Mouse (Mus musculus) thymus, adult 2 months (tissue): ENCODE measurements around the gene Tmem239. TPM values are rescaled to one million over a fixed set of nuclear protein-coding genes. Genes with fewer than 3 reads are reported as not detected.
A peak's percentile ranks its signal among the peaks of the same experiment; 100 is the strongest.
"Not testable (repeated sequence)": the region's sequence is repeated elsewhere in the genome, so short reads cannot be mapped to it uniquely, and the experiment has no call there.

Experiments
- DNase-seq: peaks from one replicate; pipeline ENCODE4 v3.0.0; 2021
- H3K27ac ChIP-seq: fragments of 200-500 bp; 2 replicates; pipeline ENCODE4 v1.5.1; 2012; ENCODE audit warnings: low read length, control low read depth; ENCODE audit not compliant: control insufficient read depth, insufficient read depth
- H3K27me3 ChIP-seq: fragments of 200-500 bp; 2 replicates; pipeline ENCODE4 v1.6.1; 2012; ENCODE audit warnings: mild to moderate bottlenecking, low read length, moderate library complexity, mixed read lengths; ENCODE audit not compliant: control insufficient read depth, insufficient read depth
- H3K36me3 ChIP-seq: fragments of 200-500 bp; 2 replicates; pipeline ENCODE4 v1.6.1; 2012; ENCODE audit warnings: mild to moderate bottlenecking, low read length, moderate library complexity; ENCODE audit not compliant: control insufficient read depth, insufficient read depth
- H3K4me1 ChIP-seq: fragments of 200-500 bp; replicated peaks from 2 replicates; pipeline ENCODE4 v1.6.1; 2012; ENCODE audit warnings: low read length; ENCODE audit not compliant: control insufficient read depth, insufficient read depth
- H3K4me3 ChIP-seq: fragments of 200-500 bp; 2 replicates; pipeline ENCODE4 v1.5.1; 2012; ENCODE audit warnings: mild to moderate bottlenecking, low read length, control low read depth, moderate library complexity; ENCODE audit not compliant: control insufficient read depth, insufficient read depth
- CTCF ChIP-seq: fragments of 200-500 bp; IDR thresholded peaks from 2 replicates; pipeline ENCODE4 v1.5.1; 2012; ENCODE audit warnings: mild to moderate bottlenecking, control low read depth, low read length, moderate library complexity, borderline replicate concordance; ENCODE audit not compliant: control insufficient read depth, poor library complexity, insufficient read depth; ENCODE audit errors: extremely low read depth
- POLR2A ChIP-seq: fragments of 200-500 bp; IDR thresholded peaks from 2 replicates; pipeline ENCODE4 v1.6.1; 2012; ENCODE audit warnings: mild to moderate bottlenecking, low read length, control low read depth, moderate library complexity; ENCODE audit not compliant: control insufficient read depth, poor library complexity, insufficient read depth; ENCODE audit errors: extremely low read depth
- WGBS: fragments of 180-500 bp; shearing (Covaris S2); methylation state at CpG from one replicate; pipeline ENCODE4 v1.1.7; 2018; 5-methylcytosine and 5-hydroxymethylcytosine counted together
- polyA plus RNA-seq: library from polyadenylated mRNA; depleted of rRNA; stranded (reverse); fragments of >200 nt; gene quantifications from 2 replicates; pipeline ENCODE4 v1.2.3, GENCODE M21; 2012; rRNA removed

The Tmem239 gene
- not detected in 2 replicates for polyA plus RNA-seq

GRCm38 (mm10) chr2:130406178-130406577, at the start of gene Tmem239:
Tmem239 (plus strand) TSS chr2:130406478.
- Histone ChIP-seq H3K4me1 (no peaks in the 10 kb centered on the region), H3K4me3 (no peak within 1 kb of the TSS), H3K27ac (no peak within 1 kb of the TSS), H3K36me3 (no peaks in the 10 kb centered on the region), H3K27me3 (no peaks in the 10 kb centered on the region; the same call in 1 of the 2 replicates)
- 96% methylated on average over 2 of the region's 2 CpGs for WGBS
- no peak for TF ChIP-seq CTCF
- no peak for TF ChIP-seq POLR2A
- no peak for DNase-seq

- no peaks in the 10 kb centered on the region for H3K4me1 ChIP-seq
Measured at GRCm38 (mm10) chr2:130357551-130357950, 48.7 kb upstream of the Tmem239 start.

GRCm38 (mm10) chr2:130358852-130359251, 47.4 kb upstream of the Tmem239 start:
- TF ChIP-seq CTCF: no peak
- TF ChIP-seq POLR2A: no peak
- Histone ChIP-seq H3K4me1 (no peaks in the 10 kb centered on the region), H3K27ac (no peak overlapping the region), H3K36me3 (no peaks in the 10 kb centered on the region), H3K27me3 (peaks cover 14% of the 10 kb centered on the region; the same call in 1 of the 2 replicates), H3K4me3 (no peak overlapping the region)
- DNase-seq: no peak
- 24% methylated on average over 5 of the region's 5 CpGs for WGBS

More at GRCm38 (mm10) chr2:130357551-130357950, 48.7 kb upstream of the Tmem239 start:
- DNase-seq: no peak
- H3K27ac ChIP-seq: no peak overlapping the region
- H3K36me3 ChIP-seq: no peaks in the 10 kb centered on the region
- TF ChIP-seq POLR2A (no peak), CTCF (no peak)
- no peak overlapping the region for H3K4me3 ChIP-seq
- peaks cover 11% of the 10 kb centered on the region; the same call in 1 of the 2 replicates for H3K27me3 ChIP-seq
- 92% methylated on average over 5 of the region's 5 CpGs for WGBS

- TF ChIP-seq CTCF: no peak
- TF ChIP-seq POLR2A: no peak
- no peak overlapping the region for H3K27ac ChIP-seq
- DNase-seq: peak; percentile 39
- H3K27me3 ChIP-seq: peaks cover 17% of the 10 kb centered on the region; the same call in 1 of the 2 replicates
- H3K4me3 ChIP-seq: no peak overlapping the region
- H3K4me1 ChIP-seq: no peaks in the 10 kb centered on the region; the same call in 1 of the 2 replicates
- no peaks in the 10 kb centered on the region for H3K36me3 ChIP-seq
- 8% methylated on average over 14 of the region's 14 CpGs for WGBS
Measured at GRCm38 (mm10) chr2:130362511-130363026, 43.7 kb upstream of the Tmem239 start.

GRCm38 (mm10) chr2:130365211-130366094, 40.8 kb upstream of the Tmem239 start:
- Histone ChIP-seq H3K4me3 (no peak overlapping the region), H3K36me3 (no peaks in the 10 kb centered on the region), H3K4me1 (no peaks in the 10 kb centered on the region; the same call in 1 of the 2 replicates), H3K27me3 (peaks cover 8% of the 10 kb centered on the region; the same call in 1 of the 2 replicates), H3K27ac (no peak overlapping the region)
- peak; percentile 17 for DNase-seq
- TF ChIP-seq CTCF (no peak), POLR2A (no peak)
- WGBS: 12% methylated on average over 30 of the region's 30 CpGs

- WGBS: 69% methylated on average over 4 of the region's 4 CpGs
- H3K4me3 ChIP-seq: no peak overlapping the region
- no peak overlapping the region for H3K27ac ChIP-seq
- H3K36me3 ChIP-seq: no peaks in the 10 kb centered on the region
- peaks cover 6% of the 10 kb centered on the region; the same call in 1 of the 2 replicates for H3K27me3 ChIP-seq
- no peak for TF ChIP-seq CTCF
- no peak for TF ChIP-seq POLR2A
- no peak for DNase-seq
- H3K4me1 ChIP-seq: no peaks in the 10 kb centered on the region; the same call in 1 of the 2 replicates
Measured at GRCm38 (mm10) chr2:130367386-130367785, 38.9 kb upstream of the Tmem239 start.

- H3K4me1 ChIP-seq, H3K27ac ChIP-seq, H3K36me3 ChIP-seq, DNase-seq, H3K27me3 ChIP-seq, H3K4me3 ChIP-seq: not testable (repeated sequence)
- 14% methylated on average over 1 of the region's 1 CpGs for WGBS
Measured at GRCm38 (mm10) chr2:130373026-130373425, 33.3 kb upstream of the Tmem239 start.
